In the genomic region with DNA sequence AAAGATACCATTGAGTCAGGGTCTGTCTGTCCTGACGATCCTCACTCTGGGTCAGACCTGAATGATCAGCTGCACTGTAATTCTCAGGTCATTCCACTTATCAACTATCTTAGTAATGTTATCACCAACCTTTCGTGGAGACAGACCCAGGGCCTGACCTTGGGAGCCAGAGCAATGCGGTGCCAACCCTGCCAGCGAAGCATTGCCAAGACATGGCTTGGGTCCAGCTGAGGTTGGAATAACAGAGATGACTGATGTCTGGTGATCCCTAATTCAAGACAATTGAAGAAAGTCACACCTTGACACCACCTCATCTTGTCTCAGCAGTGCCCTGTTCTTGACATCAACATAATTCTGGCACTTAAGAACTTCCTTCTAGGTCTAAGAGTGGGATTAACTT, we compare ENCODE assay signal across 16 mouse cellular contexts. TPM values are rescaled to one million over a fixed set of nuclear protein-coding genes. Genes with fewer than 3 reads are reported as not detected.
DNase-seq lines count a peak whose midpoint lies in the region; ATAC-seq and TF ChIP-seq lines count a peak whose summit lies in the region.
"Had no signal": no experiment of that assay in that cellular context is flagged by ENCODE, and none has a peak within 500 bp of the region (broad histone marks: within the 10 kb centered on the region; RNA-seq: fewer than 3 reads in every experiment).

No protein-coding gene starts in this region.

- no peak overlapping the region for H3K9ac ChIP-seq in forebrain, embryonic 11.5 days (ENCODE audit: low read length)
- H3K9ac ChIP-seq: heart, embryonic 12.5 days had no signal

- no peaks in the 10 kb centered on the region for H3K27me3 ChIP-seq in forebrain, embryonic 10.5 days (ENCODE audit: poor library complexity, severe bottlenecking)
- no peaks in the 10 kb centered on the region for H3K27me3 ChIP-seq in forebrain, embryonic 11.5 days (ENCODE audit: control insufficient read depth, insufficient read depth, low read length)
- H3K27me3 ChIP-seq in kidney, adult 2 months (replicated peaks; ENCODE audit: control insufficient read depth, insufficient read depth, low read length) = no peaks in the 10 kb centered on the region
- H3K27me3 ChIP-seq: heart, embryonic 12.5 days had no signal

- no peaks in the 10 kb centered on the region for H3K9me3 ChIP-seq in forebrain, embryonic 10.5 days
- no peaks in the 10 kb centered on the region for H3K9me3 ChIP-seq in forebrain, embryonic 11.5 days (ENCODE audit: control insufficient read depth, low read length)
- H3K9me3 ChIP-seq: heart, embryonic 12.5 days; hindbrain, embryonic 10.5 days; midbrain, embryonic 12.5 days had no signal

- no peak overlapping the region for H3K27ac ChIP-seq in forebrain, embryonic 10.5 days
- H3K27ac ChIP-seq in forebrain, embryonic 11.5 days (ENCODE audit: low read depth, low read length) = no peak overlapping the region
- H3K27ac ChIP-seq in kidney, adult 2 months (ENCODE audit: insufficient read depth, low read depth, low read length) = no peak overlapping the region
- H3K27ac ChIP-seq: hindbrain, embryonic 10.5 days; hindbrain, postnatal 0 days; midbrain, embryonic 12.5 days had no signal

- no peak overlapping the region for H3K4me3 ChIP-seq in forebrain, embryonic 10.5 days
- H3K4me3 ChIP-seq in forebrain, embryonic 11.5 days (ENCODE audit: low read depth, low read length) = no peak overlapping the region
- no peak overlapping the region for H3K4me3 ChIP-seq in kidney, adult 2 months (ENCODE audit: insufficient read depth, low read depth, low read length)
- H3K4me3 ChIP-seq: heart, embryonic 12.5 days; hindbrain, embryonic 10.5 days; midbrain, embryonic 12.5 days had no signal

- DNase-seq in forebrain, embryonic 10.5 days (ENCODE audit: extremely low spot score, low spot score) = peak; percentile 12
- no peak for DNase-seq in forebrain, embryonic 11.5 days (ENCODE audit: low spot score)
- DNase-seq in kidney, adult 2 months = peak; percentile 60
- DNase-seq in kidney, adult 18-20 months = no peak
- DNase-seq in adrenal gland, adult (ENCODE audit: inconsistent age in 2 of 2, low spot score in 1 of 2) = peak; percentile 74 to 93
- DNase-seq in adrenal gland, adult 2 months = peak; percentile 86
- no peak for DNase-seq in gastrocnemius, postnatal 25 days
- no peak for DNase-seq in frontal cortex, postnatal 25 days (ENCODE audit: low spot score in 2 of 2)
- DNase-seq: gastrocnemius, postnatal 14 days; thymus, postnatal 4 days had no signal

- H3K36me3 ChIP-seq in forebrain, embryonic 10.5 days (replicated peaks) = no peaks in the 10 kb centered on the region
- no peaks in the 10 kb centered on the region for H3K36me3 ChIP-seq in forebrain, embryonic 11.5 days (ENCODE audit: control insufficient read depth, insufficient read depth, low read length)
- H3K36me3 ChIP-seq in kidney, adult 2 months (ENCODE audit: control insufficient read depth, insufficient read depth, low read length) = peaks cover 2% of the 10 kb centered on the region; the same call in 1 of the 2 replicates
- H3K36me3 ChIP-seq: heart, embryonic 12.5 days; hindbrain, embryonic 10.5 days; midbrain, embryonic 12.5 days had no signal

- 87% methylated on average over 4 of the region's 4 CpGs for WGBS in forebrain, embryonic 10.5 days
- 87% methylated on average over 4 of the region's 4 CpGs for WGBS in forebrain, embryonic 11.5 days
- WGBS in kidney, adult 2 months = 41% methylated on average over 4 of the region's 4 CpGs

- peaks cover 15% of the 10 kb centered on the region for H3K4me1 ChIP-seq in forebrain, embryonic 10.5 days
- peaks cover 7% of the 10 kb centered on the region; the same call in 1 of the 2 replicates for H3K4me1 ChIP-seq in forebrain, embryonic 11.5 days (replicated peaks; ENCODE audit: control insufficient read depth, insufficient read depth, low read length)
- H3K4me1 ChIP-seq in kidney, adult 2 months (ENCODE audit: control insufficient read depth, insufficient read depth, low read length) = peaks cover 4% of the 10 kb centered on the region; the same call in 1 of the 2 replicates

- no peak overlapping the region for H3K4me2 ChIP-seq in forebrain, embryonic 11.5 days (ENCODE audit: low read depth, low read length, severe bottlenecking)
- H3K4me2 ChIP-seq: heart, embryonic 12.5 days; midbrain, embryonic 12.5 days had no signal

- no peak for TF ChIP-seq CTCF in kidney, adult 2 months (conservative IDR thresholded peaks at IDR 0.05; ENCODE audit: insufficient read depth, insufficient read length, low read depth, low read length)

- TF ChIP-seq POLR2A in kidney, adult 2 months (IDR thresholded peaks at IDR 0.05; ENCODE audit: low read depth, low read length) = no peak

- ATAC-seq in forebrain, embryonic 11.5 days (replicated peaks; ENCODE audit: low FRiP score) = no peak
- ATAC-seq: forebrain, embryonic 14.5 days; hindbrain, postnatal 0 days; lung, postnatal 0 days had no signal

RNA-seq across cellular contexts. Expression of a gene that starts 24.3 kb away (rescaled TPM):
- polyA plus RNA-seq in forebrain, embryonic 10.5 days (2016; fragmentation: Nextera tagmentation; extraction: Ambion mirVana) = 99.3 and 107 TPM in 2 replicates
- polyA plus RNA-seq in forebrain, embryonic 11.5 days (2014; fragmentation: Nextera tagmentation; extraction: Ambion mirVana) = 124 and 130 TPM in 2 replicates
- polyA plus RNA-seq in kidney, adult 2 months (2012; rRNA removed) = 20.8 and 25.6 TPM in 2 replicates
- 100 to 1,000 TPM in 1 of 2 experiments, 10 to 100 TPM in 1; 65.8 to 125 TPM for total RNA-seq in adrenal gland, adult 2 months (2021)
- polyA plus RNA-seq in adrenal gland, adult 2 months (2012; rRNA removed) = 120 and 136 TPM in 2 replicates
- total RNA-seq in gastrocnemius, postnatal 25 days (2021) = 10 to 100 TPM; 12.7 to 17.4 TPM

Comparison
In these comparisons a context has a peak if more than half of its experiments do, and no peak if none do; other contexts are left out.
1. DNase-seq: peak in forebrain, embryonic 10.5 days (single experiment), kidney, adult 2 months (single experiment), adrenal gland, adult (2 of 2) and adrenal gland, adult 2 months (single experiment); none in forebrain, embryonic 11.5 days (single experiment), kidney, adult 18-20 months (single experiment), gastrocnemius, postnatal 25 days (single experiment) and frontal cortex, postnatal 25 days (0 of 2).